Mouse (Mus musculus) gastrocnemius, adult 18-20 months (tissue): Measurements from ENCODE around the gene Rnaseh2c. TPM values are rescaled to one million over a fixed set of nuclear protein-coding genes. Genes with fewer than 3 reads are reported as not detected.

Experiments
- DNase-seq: peaks from one replicate; pipeline ENCODE4 v3.0.0; 2021; ENCODE audit warnings: low spot score
- total RNA-seq, 2 experiments: library from RNA; stranded (reverse); gene quantifications; 2 replicates each; pipeline ENCODE4 v1.2.3; 2021

The Rnaseh2c gene
- total RNA-seq, 2 experiments from 2014 or later = 40.7 to 50.1 TPM

DNA sequence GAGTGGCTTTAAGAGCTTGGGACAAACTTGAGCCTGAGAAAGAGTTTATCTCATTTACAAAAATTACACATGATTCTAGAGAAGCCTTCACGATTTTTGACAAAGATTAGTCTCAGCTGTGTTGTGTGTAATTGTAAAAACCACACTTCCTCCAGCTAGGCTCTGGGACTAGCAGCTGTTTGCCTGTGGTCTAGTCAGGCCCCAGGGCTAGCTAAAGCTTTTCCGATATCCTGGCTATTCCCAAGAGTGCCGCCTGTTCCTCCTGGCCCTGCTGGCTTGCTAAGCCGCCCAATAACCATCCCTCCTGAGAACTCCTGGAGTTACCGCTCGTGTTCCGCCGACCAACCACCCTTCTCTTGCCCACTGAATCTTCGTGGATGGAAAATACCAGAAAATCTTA is 30.4 kb downstream of the Rnaseh2c start:
- no peak for DNase-seq

DNA sequence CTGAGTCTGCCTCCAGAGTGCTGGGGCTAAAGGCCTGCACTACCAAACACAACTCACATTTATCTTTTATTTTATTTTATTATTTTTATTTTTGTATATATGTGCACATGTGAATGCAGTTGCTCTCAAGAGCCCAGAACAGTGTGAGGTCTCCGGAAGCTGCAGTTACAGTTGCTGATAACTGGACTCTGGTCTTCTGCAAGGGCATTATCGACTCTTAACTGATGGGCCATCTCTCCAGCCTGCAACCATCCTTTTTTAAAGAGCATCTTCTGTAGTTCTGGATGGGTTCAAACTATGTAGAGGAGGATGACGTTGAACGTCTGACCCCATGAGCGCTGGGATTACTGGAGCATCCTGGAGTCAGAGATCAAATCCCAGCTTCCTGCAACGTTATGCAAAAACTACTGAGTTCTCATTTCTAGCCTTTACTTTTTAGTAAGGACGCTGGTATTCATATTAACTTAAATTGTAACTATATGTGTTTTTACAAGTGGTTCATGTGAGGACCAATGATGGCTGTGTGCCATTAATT is 34.4 kb downstream of the Rnaseh2c start:
- DNase-seq = no peak

DNA sequence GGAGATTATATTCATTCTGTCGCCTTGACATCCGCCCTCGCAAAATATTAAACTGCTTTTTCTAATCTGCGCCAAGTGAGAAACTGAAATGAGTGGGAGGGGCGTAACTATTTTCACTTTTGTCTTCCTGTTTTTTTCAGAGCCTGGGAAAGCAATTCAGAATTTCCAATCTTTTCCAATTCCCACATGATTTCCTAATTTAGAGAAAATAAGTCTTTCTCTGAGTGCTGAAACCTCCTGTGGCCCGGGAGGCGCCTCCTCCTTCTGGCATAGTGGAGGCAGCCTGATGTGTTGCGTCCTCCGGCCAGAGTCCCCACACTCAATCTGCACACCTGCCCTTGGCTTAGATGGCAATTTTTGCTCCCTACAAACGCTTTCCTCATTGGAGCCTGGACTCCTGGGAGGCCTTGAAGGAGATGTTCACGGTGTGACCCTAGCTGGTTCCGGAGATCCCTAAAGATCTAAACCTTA is 34.9 kb downstream of the Rnaseh2c start:
- DNase-seq = peak; percentile 38

DNA sequence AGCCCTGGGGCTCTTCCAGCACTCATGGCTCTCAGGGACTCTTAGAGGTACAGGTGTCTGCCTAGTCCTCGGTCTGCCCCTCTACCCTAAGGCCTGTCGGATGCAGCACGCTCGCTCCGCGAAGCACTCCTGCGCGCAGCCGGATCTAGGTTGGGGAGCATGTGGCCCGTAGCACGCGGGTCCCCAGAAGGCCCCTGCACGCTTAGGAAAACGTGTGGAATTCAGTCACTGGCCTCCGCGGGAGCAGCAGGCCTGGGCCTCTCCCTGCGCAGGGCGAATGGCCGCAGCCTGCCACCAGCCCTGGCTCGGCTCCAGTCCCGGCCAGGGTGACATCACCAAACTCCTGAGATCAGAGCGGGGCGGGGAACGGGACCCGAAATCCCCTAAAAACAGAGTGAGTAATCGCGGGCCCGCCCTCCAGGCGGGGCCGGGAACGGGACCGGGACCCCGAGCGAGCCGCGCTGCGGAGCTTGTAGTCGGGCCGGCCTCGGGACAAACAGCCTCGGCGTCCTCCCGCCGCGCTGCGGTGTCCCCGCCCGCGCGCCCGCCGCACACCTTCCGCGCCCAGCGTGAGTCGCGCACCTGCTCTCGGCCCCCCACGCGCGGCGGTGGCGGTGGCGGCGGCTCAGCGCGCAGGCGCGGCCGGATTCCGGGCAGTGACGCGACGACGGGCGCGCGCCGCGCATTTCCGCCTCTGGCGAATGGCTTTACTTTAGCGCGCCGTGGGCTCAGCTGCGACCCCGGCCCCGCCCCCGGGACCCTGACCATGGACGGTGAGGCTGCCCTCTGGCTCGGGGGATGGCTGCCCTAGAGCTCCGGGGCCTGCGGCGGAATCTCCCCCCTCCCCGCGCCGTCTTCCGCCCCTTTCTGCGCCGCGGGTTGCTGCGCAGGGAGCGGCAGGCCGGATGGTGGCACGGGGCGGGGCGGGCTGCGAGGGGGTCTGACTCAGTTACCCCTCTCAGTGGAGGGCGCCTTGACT is 35.7 kb downstream of the Rnaseh2c start, which contains the start of gene Rela:
Gene Rela (plus strand): TSS at position 415 of the 979 bp plus-strand sequence.
- DNase-seq = peak; percentile 92

DNA sequence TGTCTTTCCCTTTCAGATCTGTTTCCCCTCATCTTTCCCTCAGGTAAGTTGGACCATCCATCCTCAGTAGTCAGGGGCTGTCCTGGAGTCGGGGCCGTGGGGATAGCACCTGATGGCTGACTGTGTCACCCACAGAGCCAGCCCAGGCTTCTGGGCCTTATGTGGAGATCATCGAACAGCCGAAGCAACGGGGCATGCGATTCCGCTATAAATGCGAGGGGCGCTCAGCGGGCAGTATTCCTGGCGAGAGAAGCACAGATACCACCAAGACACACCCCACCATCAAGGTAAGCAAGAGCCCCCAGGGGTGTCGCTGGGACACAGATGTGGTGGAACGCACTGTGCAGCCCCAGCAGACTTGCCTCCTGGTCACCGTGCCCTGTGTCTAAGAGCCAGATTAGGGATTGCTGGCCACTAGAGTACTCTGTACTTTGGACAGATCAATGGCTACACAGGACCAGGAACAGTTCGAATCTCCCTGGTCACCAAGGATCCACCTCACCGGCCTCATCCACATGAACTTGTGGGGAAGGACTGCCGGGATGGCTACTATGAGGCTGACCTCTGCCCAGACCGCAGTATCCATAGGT is 36.8 kb downstream of the Rnaseh2c start:
- no peak for DNase-seq

DNA sequence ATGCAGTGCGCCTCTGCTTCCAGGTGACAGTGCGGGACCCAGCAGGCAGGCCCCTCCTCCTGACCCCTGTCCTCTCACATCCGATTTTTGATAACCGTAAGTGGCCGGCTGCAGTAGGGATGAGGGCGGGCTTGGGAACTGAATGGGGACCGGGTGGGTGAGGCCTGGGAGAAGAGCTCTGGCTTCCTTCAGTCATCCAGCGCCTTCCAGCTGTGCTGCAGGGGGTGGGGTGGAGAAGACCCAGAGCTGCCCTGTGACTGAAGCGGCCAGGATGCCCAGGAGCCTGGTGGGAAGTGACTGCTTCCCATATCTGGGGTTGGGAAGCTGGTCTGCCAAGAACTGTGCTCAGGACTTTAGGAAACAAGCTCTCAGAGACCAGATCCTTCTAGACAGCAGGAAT is 38.7 kb downstream of the Rnaseh2c start:
- DNase-seq = no peak

DNA sequence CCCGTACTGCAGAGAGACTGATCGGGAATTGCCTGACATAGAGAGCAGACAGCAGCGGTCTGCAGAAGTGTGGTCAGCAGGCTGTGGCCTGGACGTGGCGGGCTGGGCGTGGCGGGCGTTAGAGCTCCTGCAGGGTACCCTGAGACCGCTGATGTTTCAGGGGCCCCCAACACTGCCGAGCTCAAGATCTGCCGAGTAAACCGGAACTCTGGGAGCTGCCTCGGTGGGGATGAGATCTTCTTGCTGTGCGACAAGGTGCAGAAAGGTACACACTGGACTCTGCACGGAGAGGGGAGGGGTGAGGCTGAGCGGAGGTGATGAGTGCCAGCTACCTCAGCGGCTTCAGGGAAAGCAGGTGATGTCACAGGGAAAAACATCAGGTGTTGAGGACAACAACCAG is 39.3 kb downstream of the Rnaseh2c start:
- DNase-seq = no peak

DNA sequence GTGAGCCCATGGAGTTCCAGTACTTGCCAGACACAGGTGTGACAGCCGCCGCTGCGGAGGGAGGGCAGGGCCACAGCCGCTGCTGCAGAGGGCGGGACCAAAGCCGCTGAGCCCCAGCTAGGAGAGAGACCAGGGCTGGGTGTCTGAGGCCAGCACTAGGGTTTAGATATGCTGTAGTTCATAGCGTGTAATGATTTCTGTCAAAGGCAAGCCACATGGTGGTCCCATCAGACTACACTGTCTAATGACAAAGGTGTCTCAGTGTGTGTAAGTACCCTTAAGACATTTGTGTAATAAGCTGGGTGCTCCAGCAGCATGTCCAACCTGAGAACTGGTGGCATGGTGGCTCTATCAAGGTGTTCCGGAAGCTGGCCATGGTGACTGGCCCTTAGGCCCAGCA is 40.0 kb downstream of the Rnaseh2c start:
- no peak for DNase-seq

DNA sequence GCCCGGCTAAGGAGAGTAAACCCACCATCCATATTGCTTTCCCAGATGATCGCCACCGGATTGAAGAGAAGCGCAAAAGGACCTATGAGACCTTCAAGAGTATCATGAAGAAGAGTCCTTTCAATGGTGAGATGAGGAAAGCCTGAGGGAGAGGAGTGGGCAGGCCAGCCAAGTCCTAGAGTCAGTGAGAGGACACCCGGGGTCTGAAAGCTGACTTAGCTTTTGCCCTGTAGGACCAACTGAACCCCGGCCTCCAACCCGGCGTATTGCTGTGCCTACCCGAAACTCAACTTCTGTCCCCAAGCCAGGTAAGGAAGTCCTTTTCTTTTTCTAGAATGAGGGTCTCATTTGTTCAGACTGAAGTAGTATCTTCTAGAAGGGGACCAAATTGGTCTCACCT is 43.6 kb downstream of the Rnaseh2c start:
- no peak for DNase-seq

DNA sequence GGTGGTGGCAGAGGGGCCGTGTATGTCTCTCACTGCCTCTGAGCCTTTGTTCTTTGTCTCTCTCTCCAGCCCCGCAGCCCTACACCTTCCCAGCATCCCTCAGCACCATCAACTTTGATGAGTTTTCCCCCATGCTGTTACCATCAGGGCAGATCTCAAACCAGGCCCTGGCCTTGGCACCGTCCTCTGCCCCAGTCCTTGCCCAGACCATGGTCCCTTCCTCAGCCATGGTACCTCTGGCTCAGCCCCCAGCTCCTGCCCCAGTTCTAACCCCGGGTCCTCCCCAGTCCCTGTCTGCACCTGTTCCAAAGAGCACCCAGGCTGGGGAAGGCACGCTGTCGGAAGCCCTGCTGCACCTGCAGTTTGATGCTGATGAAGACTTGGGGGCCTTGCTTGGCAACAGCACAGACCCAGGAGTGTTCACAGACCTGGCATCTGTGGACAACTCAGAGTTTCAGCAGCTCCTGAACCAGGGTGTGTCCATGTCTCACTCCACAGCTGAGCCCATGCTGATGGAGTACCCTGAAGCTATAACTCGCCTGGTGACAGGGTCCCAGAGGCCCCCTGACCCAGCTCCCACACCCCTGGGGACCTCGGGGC is 45.2 kb downstream of the Rnaseh2c start:
- DNase-seq = no peak

DNA sequence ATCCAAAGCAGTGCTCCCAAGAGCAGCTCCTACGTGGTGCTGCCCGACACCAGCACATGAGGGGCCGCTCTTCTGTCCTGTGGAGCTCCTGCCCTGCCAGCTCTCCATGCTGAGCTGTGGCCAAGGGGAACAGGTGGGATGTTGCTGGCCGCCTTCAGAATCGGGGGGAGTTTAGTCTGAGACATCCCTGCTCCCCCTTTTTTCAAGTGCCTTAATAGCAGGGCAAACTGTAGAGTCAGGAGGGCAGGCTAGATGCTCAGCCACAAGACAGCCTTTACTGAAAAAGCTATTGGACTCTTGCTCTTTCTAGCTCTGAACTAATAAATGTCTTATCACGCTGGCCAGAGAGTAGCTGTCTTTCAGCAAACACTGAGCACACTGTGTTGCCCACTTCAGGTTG is 46.1 kb downstream of the Rnaseh2c start:
- no peak for DNase-seq

DNA sequence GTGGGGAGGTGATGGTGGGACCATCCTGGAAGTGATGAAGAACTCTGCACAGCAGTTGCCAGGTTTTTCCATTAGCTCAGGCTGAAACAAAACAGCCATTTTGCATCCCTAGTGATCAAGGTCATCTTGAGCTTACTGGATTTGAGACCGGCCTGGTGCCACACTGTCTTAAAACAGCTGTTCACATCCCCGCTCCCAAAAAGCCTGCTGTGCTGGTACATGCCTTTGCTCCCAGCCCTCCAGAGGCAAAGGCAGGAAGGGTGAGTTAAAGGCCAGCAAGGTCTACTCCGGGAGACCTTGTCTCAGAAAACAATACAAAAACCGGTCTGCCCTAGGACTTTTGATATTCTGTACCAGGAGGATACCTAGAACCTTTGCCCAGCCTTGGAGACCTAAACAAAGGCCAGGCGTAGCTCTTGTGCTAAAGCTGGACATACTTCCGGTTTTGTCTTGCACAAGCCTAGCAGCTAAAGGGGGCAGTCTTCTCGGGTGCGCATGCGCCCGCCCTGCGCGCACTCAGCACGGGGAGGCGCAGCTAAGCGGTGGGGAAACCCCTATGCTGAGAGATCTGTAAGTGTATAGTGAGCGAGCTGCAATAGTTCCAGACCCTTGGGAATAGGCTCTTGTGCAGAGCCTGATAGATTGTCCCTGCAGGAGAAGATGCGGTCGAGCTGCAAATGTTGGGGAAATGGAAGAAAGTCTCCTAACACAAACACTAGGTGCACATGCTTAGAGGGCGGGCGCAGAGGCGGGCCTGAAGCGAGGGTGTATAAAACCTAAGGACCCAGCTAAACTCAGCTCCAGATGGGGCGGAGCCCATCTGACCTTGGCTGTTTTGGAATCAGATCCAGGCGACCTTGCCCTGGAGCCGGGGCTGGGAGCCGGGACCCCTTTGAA is 47.0 kb downstream of the Rnaseh2c start:
- DNase-seq = peak; percentile 79

DNA sequence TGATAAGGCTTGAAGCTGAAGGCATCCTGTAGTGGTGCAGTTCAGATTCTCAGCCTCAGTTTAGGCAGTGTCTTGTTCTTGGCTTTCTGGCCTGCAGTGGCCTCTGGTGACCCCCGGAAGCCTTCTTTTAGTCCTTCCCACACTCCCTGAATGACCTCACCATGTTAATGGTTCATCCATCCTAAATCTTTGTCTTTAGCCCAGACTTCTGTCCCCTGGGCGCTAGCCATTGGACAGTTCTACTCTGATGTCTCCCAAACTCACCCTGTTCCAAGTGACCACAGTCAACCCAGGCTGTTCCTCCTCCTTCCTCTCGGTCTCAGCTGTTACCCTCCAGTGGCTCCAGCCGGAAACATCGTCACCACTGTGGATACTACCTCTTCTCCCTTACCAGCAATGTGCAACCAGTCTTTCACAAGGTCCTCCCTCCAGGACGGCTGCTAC is 47.6 kb downstream of the Rnaseh2c start:
- peak; percentile 74 for DNase-seq

DNA sequence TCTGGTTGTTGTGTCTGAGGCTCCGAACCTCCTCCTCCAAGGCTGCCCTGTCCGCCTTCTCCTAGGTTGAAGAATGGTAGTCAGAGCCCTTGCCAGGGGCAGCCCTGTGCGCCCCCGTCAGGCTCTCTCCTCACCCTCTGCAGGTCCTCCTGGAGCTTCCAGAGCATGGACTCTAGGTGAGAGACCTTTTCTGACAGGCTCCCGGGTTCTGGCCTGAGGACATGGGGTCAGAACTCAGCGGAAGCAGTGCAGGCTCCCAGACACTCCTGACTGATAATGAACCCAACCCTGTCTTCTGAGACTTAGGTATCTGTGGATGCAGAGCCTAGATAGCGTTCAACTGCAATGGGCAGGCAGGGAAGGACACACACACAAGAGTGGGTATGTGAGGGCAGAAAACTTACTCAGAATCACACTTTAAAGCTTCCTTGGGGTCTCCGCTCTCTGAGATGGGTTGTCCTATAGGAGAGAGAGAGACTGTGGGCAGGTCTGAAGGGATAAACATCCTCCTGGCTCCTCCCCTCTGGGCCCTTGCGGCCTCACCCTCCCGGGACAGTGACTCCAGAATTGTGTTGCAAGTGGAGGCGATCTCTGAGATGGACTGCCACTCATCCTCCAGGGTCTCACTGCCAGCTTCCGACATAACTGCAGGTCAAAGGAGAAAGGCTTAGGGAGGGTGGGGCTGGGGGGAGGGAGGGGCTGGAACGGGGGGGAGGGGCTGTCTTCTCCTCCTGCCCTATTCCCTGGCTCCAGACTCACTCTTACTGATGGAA is 50.0 kb downstream of the Rnaseh2c start:
- DNase-seq = no peak

DNA sequence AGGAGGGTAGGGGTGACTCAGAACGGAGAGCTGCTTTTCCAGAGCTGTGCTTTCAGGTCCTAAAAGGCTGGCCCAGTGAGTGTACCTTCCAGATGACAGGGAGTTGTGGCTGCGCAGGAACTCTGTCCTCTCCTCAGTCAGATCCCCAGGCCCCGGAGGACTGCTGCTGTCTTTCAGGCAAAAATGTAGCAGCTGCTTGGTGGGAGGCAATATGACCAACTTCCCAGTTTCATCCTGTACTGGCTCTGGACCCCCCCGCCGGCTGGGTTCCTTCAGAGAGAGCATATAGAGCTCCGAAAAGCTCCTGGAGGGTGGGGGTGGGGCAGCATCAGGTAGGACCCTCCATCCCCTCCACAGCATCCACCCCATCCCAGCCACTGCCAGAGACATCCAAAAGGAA is 50.9 kb downstream of the Rnaseh2c start:
- DNase-seq = no peak

DNA sequence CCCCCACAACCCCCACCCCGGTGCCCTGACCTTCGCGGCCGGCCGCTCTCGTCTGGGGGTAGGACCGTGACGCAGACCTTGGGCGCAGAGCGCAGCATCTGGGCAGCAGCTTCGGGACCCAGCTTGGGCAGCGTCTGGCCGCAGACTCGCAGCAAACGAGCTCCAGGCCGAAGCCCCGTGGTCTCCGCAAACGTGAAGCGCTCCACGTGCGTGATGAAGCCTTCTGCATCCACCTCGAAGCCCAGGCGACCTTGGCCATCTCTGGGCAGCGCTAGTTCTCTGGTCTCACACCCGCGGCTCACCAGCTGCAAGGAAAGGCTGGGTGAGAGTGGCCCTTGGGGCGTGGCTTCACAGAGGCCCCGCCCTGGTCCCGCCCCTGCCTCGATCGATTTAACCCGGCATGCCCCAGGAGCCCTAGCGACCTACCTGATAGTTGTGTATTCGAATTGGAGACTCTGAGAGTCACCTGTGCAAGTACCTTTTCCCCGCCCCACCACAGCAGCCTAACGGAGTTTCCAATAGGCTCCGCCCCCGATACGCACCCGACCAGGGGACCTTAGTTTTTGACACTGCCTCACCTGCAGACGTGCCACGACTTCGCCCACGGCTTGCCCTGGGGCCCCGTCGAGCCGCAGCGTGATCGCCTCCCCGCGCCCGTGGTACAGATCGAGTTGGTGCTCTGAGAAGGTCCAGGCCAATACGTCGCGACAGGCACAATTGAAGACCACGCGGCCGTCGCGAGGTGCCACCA is 52.5 kb downstream of the Rnaseh2c start:
- no peak for DNase-seq

DNA sequence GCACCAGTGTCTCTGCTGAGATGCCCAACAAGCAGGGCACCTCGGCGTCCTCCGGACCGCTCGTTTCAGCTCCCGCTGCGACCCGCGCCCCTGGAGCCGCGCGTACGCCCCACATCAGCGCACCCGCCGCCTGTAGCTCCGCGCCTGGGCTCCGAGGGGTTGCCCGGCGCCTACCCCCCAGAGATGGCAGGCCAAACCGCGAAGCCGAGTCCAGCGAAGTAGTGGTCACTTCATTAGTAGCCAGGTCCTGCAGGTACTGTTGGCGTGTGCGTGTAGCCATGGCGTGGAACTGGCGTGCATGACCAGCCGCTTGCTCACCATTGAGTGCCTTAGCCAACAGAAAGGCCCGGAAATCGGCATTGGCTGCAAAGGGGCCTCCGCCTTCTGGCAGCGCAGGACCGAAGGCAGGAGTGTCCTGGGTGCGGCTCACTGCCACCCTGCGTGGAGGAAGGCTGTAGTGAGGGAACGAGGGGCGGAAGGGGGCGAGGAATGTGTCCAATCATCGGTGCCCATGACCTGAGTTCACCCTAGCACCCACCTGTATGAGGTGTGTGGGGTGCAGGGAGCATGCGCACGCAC is 53.1 kb downstream of the Rnaseh2c start:
- DNase-seq = no peak
